ENCODE assay signal across 10 mouse cellular contexts in the genomic region with DNA sequence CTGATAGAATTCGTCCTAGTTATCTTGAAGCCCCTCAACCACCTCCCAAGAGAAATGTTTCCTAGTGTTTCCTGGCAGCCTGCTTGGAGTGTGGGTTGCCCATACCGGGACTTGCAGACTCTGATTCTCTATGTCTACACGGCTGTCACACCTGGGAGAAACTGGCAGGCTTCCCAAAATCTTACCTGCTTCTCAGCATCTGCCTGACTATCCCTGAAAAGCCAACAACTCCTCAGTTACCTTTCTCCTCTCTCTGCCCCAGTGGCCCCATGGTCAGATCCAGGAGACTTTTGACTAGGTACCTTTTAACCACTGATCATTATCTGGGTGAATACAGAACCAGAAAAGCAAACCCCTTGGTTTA. TPM values are rescaled to one million over a fixed set of nuclear protein-coding genes. Genes with fewer than 3 reads are reported as not detected.
DNase-seq lines count a peak whose midpoint lies in the region; ATAC-seq and TF ChIP-seq lines count a peak whose summit lies in the region.
"Had no signal": no experiment of that assay in that cellular context is flagged by ENCODE, and none has a peak within 500 bp of the region (broad histone marks: within the 10 kb centered on the region; RNA-seq: fewer than 3 reads in every experiment).

No protein-coding gene starts in this region.

- H3K27ac ChIP-seq in heart, postnatal 0 days (ENCODE audit: low read depth): no peak overlapping the region
- H3K27ac ChIP-seq in hindbrain, embryonic 11.5 days (ENCODE audit: low read depth, low read length): no peak overlapping the region
- H3K27ac ChIP-seq in midbrain, embryonic 12.5 days (replicated peaks): no peak overlapping the region

- intact Hi-C loops in heart, postnatal 10 days (cut with DNase I): loop anchor here (2.0 to 5.0 kb wide), 2 partner anchors 25 to 41 kb away; no protein-coding TSS in a partner anchor

- 43% methylated on average over 3 of the region's 3 CpGs for WGBS in heart, postnatal 0 days
- 75% methylated on average over 3 of the region's 3 CpGs for WGBS in hindbrain, embryonic 11.5 days
- WGBS in midbrain, embryonic 12.5 days: 82% methylated on average over 3 of the region's 3 CpGs

- peaks cover 28% of the 10 kb centered on the region for H3K4me1 ChIP-seq in heart, postnatal 0 days (ENCODE audit: control insufficient read depth, insufficient read depth)
- 0 out of 2 replicates have a peak, but pooled peaks cover 2% of the 10 kb centered on the region for H3K4me1 ChIP-seq in hindbrain, embryonic 11.5 days (replicated peaks; ENCODE audit: control insufficient read depth, insufficient read depth, low read length)
- peaks cover 26% of the 10 kb centered on the region for H3K4me1 ChIP-seq in midbrain, embryonic 12.5 days

- no peak for ATAC-seq in heart, postnatal 0 days (ENCODE audit: insufficient read depth, low read depth)
- no peak for ATAC-seq in hindbrain, embryonic 11.5 days (ENCODE audit: low FRiP score)
- no peak for ATAC-seq in midbrain, embryonic 12.5 days (ENCODE audit: low FRiP score, low read depth)
- no peak for ATAC-seq in inflammation-experienced regulatory T-cells, adult 6 months
- ATAC-seq: Patski had no signal

- peak overlapping the region; percentile 91 for H3K4me3 ChIP-seq in heart, postnatal 0 days (ENCODE audit: low read depth, low read length)
- H3K4me3 ChIP-seq in hindbrain, embryonic 11.5 days (ENCODE audit: low read depth, low read length): no peak overlapping the region
- peak overlapping the region; percentile 65; the same call in 1 of the 2 replicates for H3K4me3 ChIP-seq in midbrain, embryonic 12.5 days

- DNase-seq in heart, postnatal 0 days (ENCODE audit: low spot score): no peak
- DNase-seq in heart, postnatal 10 days: no peak
- DNase-seq in cerebellum, postnatal 10 days: peak; percentile 35 to 49
- DNase-seq in hindbrain, embryonic 11.5 days (ENCODE audit: low spot score): no peak
- no peak for DNase-seq in T-cell, adult 2 months (ENCODE audit: low spot score)
- DNase-seq in right cerebral cortex, postnatal 14 days: no peak
- DNase-seq: thymus, postnatal 4 days had no signal

- no peak for TF ChIP-seq CTCF in heart, postnatal 0 days (IDR thresholded peaks at IDR 0.05; ENCODE audit: low read depth)

- H3K9me3 ChIP-seq in heart, postnatal 0 days (replicated peaks; ENCODE audit: control insufficient read depth, low read length): no peaks in the 10 kb centered on the region
- no peaks in the 10 kb centered on the region for H3K9me3 ChIP-seq in hindbrain, embryonic 11.5 days (ENCODE audit: control insufficient read depth, low read length)
- H3K9me3 ChIP-seq in midbrain, embryonic 12.5 days: no peaks in the 10 kb centered on the region

- 0 out of 2 replicates have a peak, but pooled peaks cover 4% of the 10 kb centered on the region for H3K27me3 ChIP-seq in heart, postnatal 0 days (ENCODE audit: control insufficient read depth, insufficient read depth, low read length)
- H3K27me3 ChIP-seq in hindbrain, embryonic 11.5 days (ENCODE audit: control insufficient read depth, insufficient read depth, low read length): peaks cover 2% of the 10 kb centered on the region; the same call in 1 of the 2 replicates
- H3K27me3 ChIP-seq in midbrain, embryonic 12.5 days: peaks cover 10% of the 10 kb centered on the region
- H3K27me3 ChIP-seq: Patski had no signal

- TF ChIP-seq EP300 in heart, postnatal 0 days (IDR thresholded peaks at IDR 0.05; ENCODE audit: low read depth): no peak

- peak overlapping the region; percentile 88 for H3K4me2 ChIP-seq in heart, postnatal 0 days (ENCODE audit: low read depth, low read length)
- peak overlapping the region; percentile 82; the same call in 1 of the 2 replicates for H3K4me2 ChIP-seq in hindbrain, embryonic 11.5 days (replicated peaks; ENCODE audit: low read depth, low read length)
- peak overlapping the region; percentile 76 for H3K4me2 ChIP-seq in midbrain, embryonic 12.5 days (replicated peaks)

- H3K9ac ChIP-seq in heart, postnatal 0 days (replicated peaks; ENCODE audit: low read depth, low read length): no peak overlapping the region
- no peak overlapping the region for H3K9ac ChIP-seq in hindbrain, embryonic 11.5 days (ENCODE audit: low read depth, low read length)
- peak overlapping the region; percentile 87; the same call in 1 of the 2 replicates for H3K9ac ChIP-seq in midbrain, embryonic 12.5 days (replicated peaks)

- no peaks in the 10 kb centered on the region for H3K36me3 ChIP-seq in heart, postnatal 0 days (replicated peaks; ENCODE audit: control insufficient read depth, insufficient read depth, low read length)
- H3K36me3 ChIP-seq in hindbrain, embryonic 11.5 days (ENCODE audit: control insufficient read depth, insufficient read depth, low read length): no peaks in the 10 kb centered on the region
- no peaks in the 10 kb centered on the region for H3K36me3 ChIP-seq in midbrain, embryonic 12.5 days

RNA-seq across cellular contexts. Expression of a gene that starts 1.6 kb away (rescaled TPM):
- 21.7 and 39.5 TPM in 2 replicates for total RNA-seq in heart, postnatal 0 days (2014; rRNA removed; ENCODE audit: low replicate concordance)
- 44.2 and 44.5 TPM in 2 replicates for polyA plus RNA-seq in heart, postnatal 0 days (2015; fragmentation: Nextera tagmentation; extraction: Ambion mirVana)
- total RNA-seq in heart, postnatal 10 days (2021): 10 to 100 TPM; 76.0 to 76.1 TPM
- polyA plus RNA-seq in hindbrain, embryonic 11.5 days (2014; fragmentation: Nextera tagmentation; extraction: Ambion mirVana): 102 TPM in 2 replicates
- polyA plus RNA-seq in midbrain, embryonic 12.5 days (2016; fragmentation: Nextera tagmentation; extraction: Ambion mirVana): 120 and 134 TPM in 2 replicates
- polyA plus RNA-seq in inflammation-experienced regulatory T-cells, adult 6 months (2017; shearing (Covaris generic)): 10 to 100 TPM; 66.1 to 70.0 (median 69.6) TPM

RNA-seq across cellular contexts. Expression of a gene that starts 27.2 kb away (rescaled TPM):
- total RNA-seq in heart, postnatal 0 days (2014; rRNA removed; ENCODE audit: low replicate concordance): 6.4 and 11.5 TPM in 2 replicates
- 2.7 and 3.4 TPM in 2 replicates for polyA plus RNA-seq in heart, postnatal 0 days (2015; fragmentation: Nextera tagmentation; extraction: Ambion mirVana)
- total RNA-seq in heart, postnatal 10 days (2021): 1 to 10 TPM; 5.0 to 6.2 TPM
- 8.1 and 10.3 TPM in 2 replicates for polyA plus RNA-seq in hindbrain, embryonic 11.5 days (2014; fragmentation: Nextera tagmentation; extraction: Ambion mirVana)
- polyA plus RNA-seq in midbrain, embryonic 12.5 days (2016; fragmentation: Nextera tagmentation; extraction: Ambion mirVana): 11.1 and 13.2 TPM in 2 replicates
- polyA plus RNA-seq in inflammation-experienced regulatory T-cells, adult 6 months (2017; shearing (Covaris generic)): 10 to 100 TPM; 11.9 to 14.9 (median 12.0) TPM

RNA-seq across cellular contexts. Expression of a gene that starts 27.6 kb away (rescaled TPM):
- total RNA-seq in heart, postnatal 0 days (2014; rRNA removed; ENCODE audit: low replicate concordance): 37.9 and 46.0 TPM in 2 replicates
- 29.4 and 30.2 TPM in 2 replicates for polyA plus RNA-seq in heart, postnatal 0 days (2015; fragmentation: Nextera tagmentation; extraction: Ambion mirVana)
- 10 to 100 TPM; 30.9 to 32.6 TPM for total RNA-seq in heart, postnatal 10 days (2021)
- 70.2 and 78.5 TPM in 2 replicates for polyA plus RNA-seq in hindbrain, embryonic 11.5 days (2014; fragmentation: Nextera tagmentation; extraction: Ambion mirVana)
- 113 and 115 TPM in 2 replicates for polyA plus RNA-seq in midbrain, embryonic 12.5 days (2016; fragmentation: Nextera tagmentation; extraction: Ambion mirVana)
- 100 to 1,000 TPM; 165 to 250 (median 199) TPM for polyA plus RNA-seq in inflammation-experienced regulatory T-cells, adult 6 months (2017; shearing (Covaris generic))

RNA-seq across cellular contexts. Expression of a gene that starts 45.4 kb away (rescaled TPM):
- not detected in 2 replicates for total RNA-seq in heart, postnatal 0 days (2014; rRNA removed; ENCODE audit: low replicate concordance)
- not detected in 2 replicates for polyA plus RNA-seq in heart, postnatal 0 days (2015; fragmentation: Nextera tagmentation; extraction: Ambion mirVana)
- total RNA-seq in heart, postnatal 10 days (2021): not detected
- not detected in 2 replicates for polyA plus RNA-seq in hindbrain, embryonic 11.5 days (2014; fragmentation: Nextera tagmentation; extraction: Ambion mirVana)
- not detected in 2 replicates for polyA plus RNA-seq in midbrain, embryonic 12.5 days (2016; fragmentation: Nextera tagmentation; extraction: Ambion mirVana)
- polyA plus RNA-seq in inflammation-experienced regulatory T-cells, adult 6 months (2017; shearing (Covaris generic)): not detected
- polyA plus RNA-seq: Patski had no signal

RNA-seq across cellular contexts. Expression of a gene that starts 46.6 kb away (rescaled TPM):
- not detected in 2 replicates for total RNA-seq in heart, postnatal 0 days (2014; rRNA removed; ENCODE audit: low replicate concordance)
- not detected in 2 replicates for polyA plus RNA-seq in heart, postnatal 0 days (2015; fragmentation: Nextera tagmentation; extraction: Ambion mirVana)
- total RNA-seq in heart, postnatal 10 days (2021): not detected
- not detected in 2 replicates for polyA plus RNA-seq in hindbrain, embryonic 11.5 days (2014; fragmentation: Nextera tagmentation; extraction: Ambion mirVana)
- 0.38 and 0.55 TPM in 2 replicates for polyA plus RNA-seq in midbrain, embryonic 12.5 days (2016; fragmentation: Nextera tagmentation; extraction: Ambion mirVana)
- not detected for polyA plus RNA-seq in inflammation-experienced regulatory T-cells, adult 6 months (2017; shearing (Covaris generic))
- polyA plus RNA-seq: Patski had no signal

Comparison
In these comparisons a context has a peak if more than half of its experiments do, and no peak if none do; other contexts are left out.
1. DNase-seq: peak in cerebellum, postnatal 10 days (2 of 2); none in heart, postnatal 0 days (single experiment), heart, postnatal 10 days (0 of 2), hindbrain, embryonic 11.5 days (single experiment), T-cell, adult 2 months (single experiment) and right cerebral cortex, postnatal 14 days (single experiment).
2. Peak in every context shown above with its lines, with median percentiles within 50 percentile points of each other: H3K4me2 ChIP-seq.